Mouse (Mus musculus) myocyte (in vitro differentiated cells): ENCODE measurements around the gene Sys1.

Experiments
- E2F4 ChIP-seq: IDR thresholded peaks from one replicate; pipeline ENCODE4 v1.6.1; 2011; ENCODE audit warnings: mild to moderate bottlenecking, control low read depth, moderate library complexity; ENCODE audit not compliant: insufficient read depth
- USF1 ChIP-seq: IDR thresholded peaks from one replicate; pipeline ENCODE4 v1.6.1; 2011; ENCODE audit warnings: low read depth, mild to moderate bottlenecking, control low read depth, moderate library complexity

GRCm38 (mm10) chr2:164513389-164513788 lies 56.6 kb downstream of the Sys1 start:
- peak; percentile 9 for TF ChIP-seq USF1
- TF ChIP-seq E2F4, result no peak
